Mouse (Mus musculus) right cerebral cortex, adult 2 months (tissue): Measurements from ENCODE around the gene Rbms1.
A peak's percentile ranks its signal among the peaks of the same experiment; 100 is the strongest.

Experiments used
- DNase-seq, 2 experiments: peaks; one replicate each; pipeline ENCODE4 v3.0.0; 2021 to 2022; ENCODE audit warnings: low spot score in 2 of 2

Gene Rbms1

DNA sequence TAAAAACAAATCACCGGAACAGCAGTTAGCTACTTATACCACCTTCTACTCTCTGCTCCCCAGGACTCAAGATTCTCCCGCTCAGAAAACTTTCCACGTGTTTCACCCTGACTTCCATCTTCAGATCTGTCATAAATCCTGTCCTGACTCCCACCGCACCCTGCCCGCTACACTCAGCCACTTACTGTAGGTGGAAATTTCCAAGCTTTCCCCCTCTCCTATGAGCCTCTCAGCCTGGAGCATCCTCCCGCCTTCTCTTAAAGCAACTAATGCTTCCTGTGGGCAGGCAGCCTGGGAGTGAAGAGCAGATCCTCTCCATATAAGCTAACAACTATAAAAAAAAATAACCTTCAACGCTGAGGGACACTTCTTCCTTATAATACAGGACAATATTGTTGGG lies 44.6 kb downstream of the Rbms1 start:
- DNase-seq = no peak

DNA sequence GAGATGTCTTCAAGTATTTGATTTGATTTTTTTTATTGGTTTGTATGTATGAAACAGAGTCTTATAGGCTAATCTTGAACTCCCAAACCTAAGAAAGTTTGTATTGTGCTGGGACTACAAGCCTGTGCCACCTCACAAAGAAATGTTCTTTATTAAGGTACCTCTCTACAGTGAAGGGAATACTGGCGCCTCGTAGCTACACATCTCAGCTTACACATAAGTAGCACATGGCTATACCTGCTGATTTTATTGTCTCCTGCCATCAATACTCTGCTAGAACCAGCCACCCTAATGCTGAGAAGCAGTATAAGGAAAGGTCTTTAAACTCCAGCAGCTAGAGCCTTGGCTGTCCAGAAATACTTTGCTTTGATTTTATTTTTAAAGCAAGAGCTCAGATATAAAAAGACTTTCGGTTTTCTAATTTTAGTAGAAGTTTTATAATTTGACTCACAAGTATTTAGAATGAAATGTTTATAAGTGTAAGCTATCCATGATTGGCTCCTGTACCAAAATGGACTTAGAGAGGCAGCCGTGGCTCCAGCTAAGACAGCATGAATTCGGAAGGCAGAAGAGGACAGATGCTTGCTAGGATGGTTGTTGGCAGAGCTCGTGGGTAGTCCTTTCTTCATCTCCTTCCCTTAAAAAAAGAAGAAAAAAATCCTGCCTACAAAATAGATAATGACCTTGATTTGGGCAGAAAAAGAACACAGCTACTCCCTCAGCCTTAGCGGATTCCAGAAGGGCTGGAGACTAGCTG lies 48.3 kb downstream of the Rbms1 start:
- peak in 1 of 2 experiments; percentile 26 for DNase-seq

DNA sequence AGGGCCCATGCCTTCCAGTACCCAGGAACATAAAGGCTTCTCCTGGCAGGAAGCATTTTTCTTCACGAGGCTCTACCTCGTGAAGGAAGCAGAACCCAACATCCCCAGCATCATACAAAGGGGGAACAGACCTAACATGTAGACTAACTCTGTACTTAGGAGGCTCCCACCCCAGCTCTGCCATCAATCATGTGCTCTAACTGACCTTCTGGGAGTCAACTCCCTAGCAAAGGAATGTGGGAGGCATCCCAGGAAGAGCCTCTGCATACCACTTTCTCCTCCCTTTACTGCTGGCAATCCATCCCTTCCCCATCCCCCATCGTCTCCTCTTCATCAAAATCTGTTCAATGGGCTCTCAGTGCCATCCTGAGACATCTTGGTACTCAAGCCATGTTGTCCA lies 49.7 kb downstream of the Rbms1 start:
- no peak for DNase-seq

DNA sequence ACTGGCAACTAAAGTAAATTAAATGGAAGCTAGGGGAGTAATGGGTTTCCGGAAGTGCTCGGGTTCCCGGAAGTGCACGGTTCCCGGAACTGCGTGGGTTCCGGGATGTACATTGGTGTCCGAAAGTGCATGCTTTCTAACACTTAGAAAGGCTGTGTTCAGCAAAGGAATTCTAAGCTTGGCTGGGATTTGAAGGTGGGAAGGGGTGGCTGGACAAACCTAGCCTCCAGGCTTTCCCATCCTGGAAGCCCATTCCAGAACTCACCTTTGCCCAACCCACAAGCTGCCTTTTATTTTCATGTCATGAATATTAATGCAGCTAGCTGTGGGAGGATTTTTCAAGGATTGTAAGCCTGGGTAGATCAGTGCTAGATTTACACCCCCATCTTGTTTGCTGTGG lies 51.3 kb downstream of the Rbms1 start:
- DNase-seq = no peak

DNA sequence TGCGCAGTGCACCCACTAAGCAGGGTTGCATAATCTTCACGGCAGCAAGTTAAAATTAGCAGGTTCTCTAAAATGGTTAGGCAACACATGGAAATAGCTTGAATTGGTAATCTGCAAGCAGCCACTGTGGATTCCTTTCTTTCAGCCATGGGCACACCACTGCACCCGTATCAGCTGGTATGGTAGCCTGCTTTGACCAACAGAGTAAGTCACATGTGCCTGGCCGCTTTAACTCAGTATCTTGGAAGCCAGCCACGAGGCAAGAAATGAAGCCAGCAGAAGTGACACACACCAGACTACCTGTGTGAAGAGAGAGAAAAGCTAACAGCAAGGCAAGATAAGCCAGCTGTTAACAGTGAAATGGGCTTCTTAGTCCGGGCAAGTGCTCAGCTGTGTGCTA lies 52.2 kb downstream of the Rbms1 start:
- DNase-seq = peak; percentile 56 to 68

DNA sequence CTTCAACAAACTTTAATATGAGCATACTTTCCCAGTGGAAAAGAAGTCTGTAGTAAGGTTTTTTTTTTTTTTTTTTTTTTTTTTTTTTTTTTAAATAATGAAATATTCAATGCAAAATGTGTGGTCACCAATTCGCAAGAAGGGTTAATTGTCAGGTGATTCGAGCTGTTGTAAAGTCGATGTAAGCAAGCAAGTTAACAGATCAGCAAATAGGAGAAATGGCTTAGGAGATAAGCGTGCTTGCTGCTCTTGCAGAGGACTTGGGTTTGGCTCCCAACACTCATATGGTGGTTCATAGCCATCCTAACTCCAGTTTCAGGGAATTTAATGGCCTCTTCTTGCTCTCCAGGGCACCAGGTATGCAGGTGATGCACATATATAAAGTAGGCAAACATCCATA lies 54.4 kb downstream of the Rbms1 start:
- no peak for DNase-seq

DNA sequence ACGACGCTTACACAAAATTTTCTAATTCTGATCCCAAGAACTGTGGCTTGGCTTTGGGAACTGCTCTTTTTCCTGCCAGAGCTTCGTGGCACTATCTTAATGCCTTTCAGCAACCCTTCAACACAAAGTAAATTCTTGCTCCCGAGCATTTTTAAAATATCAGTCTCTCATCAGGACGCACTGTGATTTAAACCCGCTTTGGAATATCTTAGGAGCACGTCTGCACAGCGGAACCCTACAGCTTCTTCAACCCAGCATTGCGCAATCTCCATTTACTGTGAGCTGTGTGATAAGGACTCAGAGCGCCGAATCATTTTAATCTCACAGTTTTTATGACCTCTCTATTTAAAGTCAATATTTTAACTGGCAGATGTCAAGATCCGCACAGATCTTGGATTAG lies 54.9 kb downstream of the Rbms1 start:
- no peak for DNase-seq

DNA sequence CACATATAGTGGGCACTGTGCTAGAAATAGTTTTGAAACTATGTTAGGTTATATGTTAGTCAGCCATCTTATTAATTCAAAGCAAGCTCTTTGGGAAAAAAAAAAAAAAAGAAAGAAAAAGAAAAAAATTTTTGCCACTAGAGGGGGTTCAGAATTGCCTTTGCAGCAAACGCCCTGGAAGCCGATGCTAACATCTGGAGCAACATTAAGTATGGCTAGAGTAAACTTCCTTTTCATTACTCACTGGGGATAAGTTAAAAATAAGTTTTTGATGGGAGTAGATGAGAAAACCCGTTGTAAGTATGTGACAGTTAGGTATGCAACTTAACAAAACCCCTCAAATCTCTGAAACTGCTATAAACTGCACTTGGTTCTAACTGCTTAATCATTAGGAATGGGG lies 57.7 kb downstream of the Rbms1 start:
- no peak for DNase-seq

DNA sequence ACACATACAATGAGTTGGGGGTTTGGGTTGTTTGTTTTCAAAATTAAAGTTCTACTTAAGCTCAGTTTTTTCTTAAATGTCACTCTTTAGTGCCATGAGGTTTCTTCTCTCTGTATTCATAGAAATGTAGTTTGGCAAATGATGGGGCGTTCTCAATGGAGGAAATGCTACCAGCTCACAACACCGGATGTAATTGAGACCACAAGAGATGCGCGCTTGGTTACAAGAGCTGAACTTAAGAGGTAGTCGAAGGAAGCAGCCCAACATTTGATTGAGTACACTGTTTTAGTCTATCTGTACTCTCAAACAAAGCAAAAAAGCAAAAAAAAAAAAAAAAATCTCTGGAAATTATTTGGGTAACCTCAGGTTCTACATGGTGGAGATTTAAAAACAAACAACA lies 58.9 kb downstream of the Rbms1 start:
- DNase-seq = no peak

DNA sequence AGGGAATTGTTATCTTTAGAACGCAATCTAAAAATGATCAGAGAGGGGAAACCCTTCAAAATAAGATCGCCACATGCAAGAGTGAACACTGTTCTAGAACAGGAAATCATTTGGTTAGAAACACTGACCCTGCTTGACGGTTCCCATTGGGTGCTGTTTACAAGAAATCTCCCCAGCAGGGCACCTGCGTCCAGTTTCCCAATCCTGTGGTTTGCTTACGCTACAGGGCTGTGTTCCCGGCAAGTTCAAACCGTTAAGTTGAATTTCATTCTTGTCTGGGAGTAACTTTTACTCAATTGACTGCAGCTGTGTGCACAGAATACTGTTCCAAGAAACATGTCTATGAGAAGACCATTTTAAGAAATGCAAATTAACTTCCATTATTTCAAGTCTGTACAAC lies 59.5 kb downstream of the Rbms1 start:
- no peak for DNase-seq

DNA sequence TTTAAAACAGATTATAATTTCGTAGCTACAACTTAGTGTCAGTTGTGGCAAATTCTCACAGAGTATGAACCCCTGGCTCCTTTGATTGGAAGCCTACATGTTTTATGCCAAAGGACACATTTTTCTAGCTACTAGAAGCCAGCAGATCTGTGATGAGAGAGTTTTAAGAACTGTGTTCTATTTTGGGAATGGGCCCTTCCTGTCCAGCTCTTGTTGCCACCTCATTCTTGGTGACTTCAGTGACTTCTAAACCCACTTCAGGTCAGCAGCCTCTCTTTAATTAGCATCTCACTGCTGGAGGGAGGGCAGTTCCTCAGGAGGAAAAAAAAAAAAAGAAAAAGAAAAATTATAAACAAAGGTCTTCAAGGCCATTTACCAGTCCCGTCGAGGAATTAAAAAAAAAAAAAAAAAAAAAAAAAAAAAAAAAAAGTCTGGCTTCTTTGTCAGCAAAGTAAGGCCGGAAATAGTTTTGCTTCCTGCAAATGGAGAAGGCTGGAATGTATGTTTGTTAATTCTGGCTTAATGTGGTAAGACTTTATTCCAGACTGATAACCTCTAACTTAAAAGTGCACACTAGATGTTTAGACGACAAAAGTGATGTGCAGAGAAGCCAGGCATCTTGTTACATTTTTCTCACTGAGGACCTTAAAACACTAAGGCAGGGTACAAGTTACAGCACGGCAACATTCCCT lies 60.4 kb downstream of the Rbms1 start:
- no peak for DNase-seq

DNA sequence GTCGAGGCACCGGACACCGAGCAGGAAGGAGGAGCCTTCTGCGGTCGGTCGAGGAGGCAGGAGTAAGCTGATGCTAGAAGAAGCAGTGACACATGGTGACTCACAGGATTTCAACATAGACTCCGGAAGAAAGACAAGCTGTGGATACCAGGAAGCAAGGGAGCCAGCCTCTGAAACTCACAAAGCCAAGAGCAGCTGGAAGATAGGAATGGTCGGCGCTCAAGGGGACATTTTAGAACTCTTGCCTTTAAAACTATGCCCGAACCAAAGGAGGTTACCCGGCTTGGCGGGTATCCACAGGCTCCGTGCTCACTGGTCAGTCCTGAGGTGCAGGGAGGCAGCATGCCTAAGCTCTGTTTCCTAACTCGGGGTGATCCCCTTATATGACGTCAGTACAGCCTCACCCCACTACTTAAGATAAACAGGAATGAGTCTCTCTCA lies 61.5 kb downstream of the Rbms1 start:
- no peak for DNase-seq

DNA sequence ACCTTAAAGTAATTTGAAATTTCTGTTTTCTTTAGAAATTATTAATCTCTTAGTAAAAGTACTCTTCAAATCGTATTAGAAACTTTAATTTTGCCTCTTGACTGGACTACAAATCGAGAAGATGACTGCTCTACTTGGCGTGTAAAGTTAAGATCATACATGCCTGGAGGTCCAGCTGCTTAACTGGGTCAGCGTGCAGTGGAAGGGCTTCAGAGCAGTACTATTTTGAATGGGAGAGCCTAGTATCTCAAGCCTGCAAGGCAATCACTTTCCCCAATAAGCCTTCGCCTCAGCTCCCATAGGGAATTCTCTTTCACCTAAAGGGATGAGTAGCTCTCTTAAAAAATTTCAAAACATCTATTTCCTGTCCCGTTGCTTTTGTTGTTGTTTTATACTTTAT lies 62.0 kb downstream of the Rbms1 start:
- DNase-seq = no peak

DNA sequence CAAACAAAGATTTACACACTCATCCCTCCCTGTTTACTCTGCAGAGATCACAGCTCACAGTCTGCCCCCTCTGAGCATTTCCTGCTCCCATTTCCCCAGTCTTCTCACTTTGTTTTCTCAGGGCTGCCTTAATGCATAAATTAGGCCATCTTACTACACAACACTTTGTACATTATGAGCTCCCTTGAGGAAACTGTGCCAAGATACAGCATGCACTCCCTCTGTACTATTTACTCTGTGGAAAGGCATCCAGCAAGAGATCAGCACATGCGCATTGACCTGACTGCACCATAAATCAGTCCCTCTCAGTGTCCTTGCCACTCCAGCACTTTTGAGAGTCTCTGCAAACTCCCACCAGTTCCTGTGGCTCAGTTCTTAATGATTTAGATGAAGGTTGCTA lies 70.0 kb downstream of the Rbms1 start:
- no peak for DNase-seq

DNA sequence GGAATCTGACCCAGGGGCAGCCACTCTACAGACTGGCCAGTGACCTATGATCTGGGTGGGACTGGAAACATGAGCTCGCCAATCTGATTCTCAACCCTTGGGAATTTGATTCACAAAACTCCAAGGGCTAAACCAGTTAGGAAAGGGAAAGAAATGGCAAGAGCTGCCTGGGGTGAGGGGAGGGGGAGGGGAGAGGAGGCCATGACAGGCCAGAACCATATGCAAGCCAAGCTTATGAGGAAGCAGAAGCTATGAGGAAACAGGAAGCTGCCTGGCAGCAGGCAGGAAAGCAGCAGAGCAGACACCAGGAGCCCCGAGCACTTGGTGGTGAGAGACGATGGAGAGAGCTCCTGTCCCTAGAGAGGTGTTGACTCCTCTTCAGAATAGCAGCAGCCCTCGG lies 79.1 kb downstream of the Rbms1 start:
- no peak for DNase-seq

DNA sequence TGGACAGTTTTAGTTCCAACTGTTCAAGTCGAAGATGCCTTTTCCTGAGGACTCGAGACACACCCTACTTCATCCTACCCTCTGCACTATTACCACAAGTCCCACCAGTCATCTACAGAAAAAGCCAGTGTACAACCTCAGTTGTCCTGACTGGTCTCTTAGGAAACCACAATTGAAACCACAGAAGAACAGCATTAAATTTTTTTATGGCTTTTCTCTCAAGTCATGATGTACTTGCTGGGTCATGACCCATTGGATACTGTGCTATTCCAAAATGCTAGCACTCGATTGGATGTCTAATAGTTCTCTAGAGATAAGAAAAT lies 80.0 kb downstream of the Rbms1 start:
- no peak for DNase-seq

DNA sequence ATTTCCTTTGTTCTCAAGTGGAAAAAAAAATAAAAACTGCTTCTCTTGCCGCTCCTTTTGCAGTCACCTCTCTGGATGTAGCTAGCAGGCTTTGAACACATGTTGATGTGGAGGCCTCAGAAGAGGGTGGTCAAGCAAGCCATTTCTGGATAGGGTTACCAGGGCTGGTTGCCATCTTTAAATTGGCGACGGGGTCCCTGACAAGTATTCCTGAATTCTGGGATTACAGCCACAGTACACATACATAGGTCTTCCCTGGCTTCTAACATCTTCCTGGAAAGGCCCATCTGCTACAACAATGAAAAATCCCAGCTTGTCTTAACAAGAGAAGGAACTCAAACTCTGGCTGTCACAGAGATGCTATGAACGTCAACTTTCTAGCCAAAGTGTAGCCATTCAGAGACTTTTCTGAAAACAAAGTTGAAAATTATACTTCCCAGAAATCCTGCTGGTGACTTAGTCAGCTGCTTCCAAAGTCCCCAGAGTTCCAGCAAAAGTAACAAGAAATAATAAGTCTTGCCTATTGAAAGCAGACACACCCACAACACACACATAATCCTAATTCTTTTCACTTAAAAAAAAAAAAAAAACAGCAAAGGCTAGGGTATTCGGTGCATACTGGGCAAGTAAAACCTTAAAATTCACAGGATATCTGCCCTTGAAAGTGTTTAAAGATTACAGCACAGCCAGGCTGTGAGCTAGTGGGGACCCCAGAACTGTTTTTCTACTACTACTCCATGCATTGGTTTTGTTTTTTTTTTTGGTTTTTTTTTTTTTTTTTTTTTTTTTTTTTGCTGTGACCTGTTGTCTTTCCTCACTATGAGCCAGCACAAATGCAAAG lies 80.6 kb downstream of the Rbms1 start:
- DNase-seq = no peak

DNA sequence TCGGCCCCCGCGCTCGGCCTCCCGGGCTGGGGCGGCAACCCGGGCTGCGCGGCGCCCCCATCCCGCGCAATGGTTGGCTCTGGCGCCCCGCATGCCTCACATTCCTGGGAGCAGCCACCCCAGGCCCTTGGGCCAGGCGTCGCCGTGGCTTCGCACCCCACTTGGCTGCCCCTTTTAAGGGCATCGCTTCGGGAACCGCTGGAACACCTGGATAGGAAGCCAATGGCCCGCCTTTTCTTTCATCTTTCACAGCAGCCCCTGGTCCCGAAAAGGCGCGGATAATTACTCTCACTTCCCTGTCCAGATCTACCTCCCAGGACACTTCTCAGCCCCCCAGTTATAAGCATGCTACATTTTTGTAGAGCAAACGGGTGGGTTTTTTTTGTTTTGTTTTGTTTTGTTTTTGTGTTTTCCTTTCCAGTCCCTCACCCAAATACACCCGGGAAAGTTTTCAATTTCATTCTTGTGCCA lies 81.4 kb downstream of the Rbms1 start:
- peak; percentile 6 to 21 for DNase-seq

DNA sequence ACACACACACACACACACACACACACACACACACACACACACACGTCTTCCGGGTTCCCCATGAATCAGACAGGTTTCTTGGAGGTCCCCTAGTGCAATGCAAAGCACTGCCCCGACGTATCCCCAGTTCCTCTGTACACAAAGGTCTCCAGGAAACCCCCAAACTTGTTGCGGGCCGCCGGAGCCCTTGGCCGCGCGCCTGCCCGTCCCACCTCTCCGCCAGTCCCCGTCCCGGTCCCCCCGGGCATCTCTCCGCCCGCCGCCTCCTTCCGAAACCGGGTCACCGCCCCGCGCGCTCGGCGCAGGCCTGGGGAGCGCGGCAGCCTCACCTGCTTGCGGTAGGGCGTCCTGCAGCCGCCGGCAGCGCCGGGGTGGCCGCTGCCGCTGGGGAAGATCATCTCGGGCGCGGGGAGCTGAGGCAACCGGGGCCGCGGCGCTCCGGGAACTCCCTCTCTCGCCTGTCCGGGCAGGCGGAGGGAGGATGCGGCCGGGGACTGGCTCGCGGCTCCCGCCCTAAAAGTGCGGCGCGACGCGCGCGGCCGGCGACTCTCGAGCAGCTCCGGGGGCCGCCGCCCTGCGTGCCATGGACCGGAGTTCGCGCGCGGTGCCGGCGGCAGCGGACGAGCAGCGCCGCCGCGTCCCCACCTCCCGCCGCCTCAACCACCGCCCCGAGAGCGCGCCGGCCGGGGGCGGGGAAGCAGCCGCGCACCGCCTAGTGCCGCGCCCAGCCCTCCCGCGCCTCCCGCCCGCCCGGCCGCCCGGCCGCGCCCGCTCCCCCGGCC lies 82.0 kb downstream of the Rbms1 start:
- peak; percentile 30 to 55 for DNase-seq

DNA sequence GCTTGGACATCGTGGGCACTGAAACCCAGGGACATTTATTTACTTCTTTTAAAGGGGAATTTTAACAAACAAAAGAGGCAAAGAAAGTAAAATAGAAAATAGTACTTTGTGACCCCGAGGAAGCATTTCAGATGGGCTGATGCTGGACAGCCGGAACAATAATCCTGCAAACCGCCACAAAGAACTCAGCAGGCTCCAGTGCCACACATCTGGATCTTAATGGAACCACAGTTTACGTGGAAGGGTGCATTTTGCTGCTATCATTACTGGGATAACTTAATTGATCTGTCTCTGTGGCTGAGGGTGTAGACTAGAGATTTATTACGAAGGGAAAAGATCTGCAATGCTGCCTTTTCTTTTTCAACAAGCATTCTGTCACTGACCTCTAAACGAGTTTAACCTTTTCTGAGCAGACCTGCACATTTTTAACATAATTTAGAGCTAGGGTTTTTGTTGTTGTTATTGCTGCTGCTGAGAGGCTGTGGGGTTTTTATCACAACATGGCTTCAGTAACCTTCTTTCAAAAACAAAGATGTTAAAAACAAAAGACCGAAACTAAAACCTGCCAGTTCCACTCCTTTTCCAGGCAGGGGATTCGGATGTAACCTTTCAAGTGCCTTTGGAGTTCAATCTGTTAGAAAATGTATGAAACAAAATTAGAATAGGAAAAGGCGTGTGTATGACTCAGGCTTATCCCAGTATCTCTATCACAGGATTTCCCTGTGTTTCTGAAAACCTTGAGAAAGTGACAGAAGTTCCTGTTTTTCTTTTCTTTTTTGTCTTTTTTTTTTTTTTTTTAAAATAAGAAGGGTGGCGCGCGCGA lies 82.8 kb downstream of the Rbms1 start:
- DNase-seq = no peak
